11 mouse cellular contexts compared by ENCODE assay signal in genomic region chrX:14206112-14206875, GRCm38 (mm10). TPM values are rescaled to one million over a fixed set of nuclear protein-coding genes. Genes with fewer than 3 reads are reported as not detected.
DNase-seq lines count a peak whose midpoint lies in the region; ATAC-seq and TF ChIP-seq lines count a peak whose summit lies in the region.
"Had no signal": no experiment of that assay in that cellular context is flagged by ENCODE, and none has a peak within 500 bp of the region (broad histone marks: within the 10 kb centered on the region; RNA-seq: fewer than 3 reads in every experiment).

No protein-coding gene starts in this region.

- peak; percentile 1 for DNase-seq in layer of hippocampus, adult 9-11 months
- no peak for DNase-seq in layer of hippocampus, postnatal 25 days (ENCODE audit: extremely low spot score in 1 of 2, low spot score in 1 of 2)
- DNase-seq in embryo, embryonic 11.5 days (ENCODE audit: low read depth, low spot score), result peak; percentile 17
- DNase-seq in frontal cortex, postnatal 14 days (ENCODE audit: low spot score in 2 of 2), result peak; percentile 10 to 24
- no peak for DNase-seq in thymus, postnatal 4 days
- DNase-seq: thymus, adult 2 months had no signal

- no peak overlapping the region for H3K4me2 ChIP-seq in neural tube, embryonic 13.5 days
- no peak overlapping the region for H3K4me2 ChIP-seq in intestine, postnatal 0 days (replicated peaks; ENCODE audit: low read depth)
- H3K4me2 ChIP-seq: liver, embryonic 15.5 days had no signal

- peak; percentile 69 for ATAC-seq in neural tube, embryonic 13.5 days (ENCODE audit: low read depth)
- ATAC-seq in intestine, postnatal 0 days, result no peak

- WGBS in neural tube, embryonic 13.5 days, result 54% methylated on average over 8 of the region's 8 CpGs
- WGBS in intestine, postnatal 0 days, result 67% methylated on average over 8 of the region's 8 CpGs

- no peaks in the 10 kb centered on the region for H3K36me3 ChIP-seq in neural tube, embryonic 13.5 days
- no peaks in the 10 kb centered on the region for H3K36me3 ChIP-seq in intestine, postnatal 0 days (ENCODE audit: control insufficient read depth, insufficient read depth)
- H3K36me3 ChIP-seq: liver, embryonic 15.5 days had no signal

- TF ChIP-seq CTCF in intestine, postnatal 0 days (IDR thresholded peaks at IDR 0.05; ENCODE audit: low read depth), result no peak

- no peaks in the 10 kb centered on the region for H3K4me1 ChIP-seq in neural tube, embryonic 13.5 days (replicated peaks)
- no peaks in the 10 kb centered on the region for H3K4me1 ChIP-seq in intestine, postnatal 0 days (replicated peaks; ENCODE audit: control insufficient read depth, insufficient read depth, low read length)
- H3K4me1 ChIP-seq: liver, embryonic 15.5 days had no signal

- no peak overlapping the region for H3K9ac ChIP-seq in neural tube, embryonic 13.5 days
- H3K9ac ChIP-seq in intestine, postnatal 0 days (ENCODE audit: low read depth, low read length), result no peak overlapping the region
- H3K9ac ChIP-seq: liver, embryonic 15.5 days had no signal

- no peak overlapping the region for H3K4me3 ChIP-seq in neural tube, embryonic 13.5 days
- no peak overlapping the region for H3K4me3 ChIP-seq in intestine, postnatal 0 days (ENCODE audit: low read depth, low read length)
- H3K4me3 ChIP-seq: liver, embryonic 15.5 days had no signal

- 0 out of 2 replicates have a peak overlapping the region, but pooled peaks have one; percentile 18 for H3K27ac ChIP-seq in neural tube, embryonic 13.5 days (replicated peaks)
- H3K27ac ChIP-seq in intestine, postnatal 0 days (ENCODE audit: low read depth, low read length), result no peak overlapping the region
- H3K27ac ChIP-seq: liver, embryonic 15.5 days had no signal

- H3K9me3 ChIP-seq in neural tube, embryonic 13.5 days, result no peaks in the 10 kb centered on the region
- H3K9me3 ChIP-seq in intestine, postnatal 0 days (ENCODE audit: control insufficient read depth), result no peaks in the 10 kb centered on the region
- H3K9me3 ChIP-seq: liver, embryonic 15.5 days had no signal

- H3K27me3 ChIP-seq in neural tube, embryonic 13.5 days, result no peaks in the 10 kb centered on the region
- no peaks in the 10 kb centered on the region for H3K27me3 ChIP-seq in intestine, postnatal 0 days (replicated peaks; ENCODE audit: control insufficient read depth, insufficient read depth, low read length)
- H3K27me3 ChIP-seq: liver, embryonic 15.5 days had no signal

RNA-seq across cellular contexts. Expression of gene H2al1n, which starts 4.7 kb away (rescaled TPM):
- total RNA-seq in layer of hippocampus, postnatal 25 days (2021), result not detected
- polyA plus RNA-seq in neural tube, embryonic 13.5 days (2015; fragmentation: Nextera tagmentation; extraction: Ambion mirVana), result not detected in 2 replicates
- polyA plus RNA-seq in intestine, postnatal 0 days (2015; fragmentation: Nextera tagmentation; extraction: Ambion mirVana), result not detected in 2 replicates
- polyA plus RNA-seq: intestine, embryonic 14.5 days; liver, embryonic 15.5 days; neural tube, embryonic 11.5 days; thymus, adult 2 months had no signal

Comparison
In these comparisons a context has a peak if more than half of its experiments do, and no peak if none do; other contexts are left out.
1. DNase-seq: peak in layer of hippocampus, adult 9-11 months (single experiment), embryo, embryonic 11.5 days (single experiment) and frontal cortex, postnatal 14 days (2 of 2); none in layer of hippocampus, postnatal 25 days (0 of 2) and thymus, postnatal 4 days (single experiment).